Mouse (Mus musculus) heart, postnatal 4 days (tissue): ENCODE data around the gene Gadd45gip1. TPM values are rescaled to one million over a fixed set of nuclear protein-coding genes. Genes with fewer than 3 reads are reported as not detected.

Experiments used
- DNase-seq: peaks from one replicate; pipeline ENCODE4 v3.0.0; 2021
- total RNA-seq, 2 experiments: library from RNA; stranded (reverse); gene quantifications; 2 replicates each; pipeline ENCODE4 v1.2.3; 2021

Gene Gadd45gip1
- total RNA-seq, 2 experiments from 2014 or later, result 24.2 to 26.2 TPM

DNA sequence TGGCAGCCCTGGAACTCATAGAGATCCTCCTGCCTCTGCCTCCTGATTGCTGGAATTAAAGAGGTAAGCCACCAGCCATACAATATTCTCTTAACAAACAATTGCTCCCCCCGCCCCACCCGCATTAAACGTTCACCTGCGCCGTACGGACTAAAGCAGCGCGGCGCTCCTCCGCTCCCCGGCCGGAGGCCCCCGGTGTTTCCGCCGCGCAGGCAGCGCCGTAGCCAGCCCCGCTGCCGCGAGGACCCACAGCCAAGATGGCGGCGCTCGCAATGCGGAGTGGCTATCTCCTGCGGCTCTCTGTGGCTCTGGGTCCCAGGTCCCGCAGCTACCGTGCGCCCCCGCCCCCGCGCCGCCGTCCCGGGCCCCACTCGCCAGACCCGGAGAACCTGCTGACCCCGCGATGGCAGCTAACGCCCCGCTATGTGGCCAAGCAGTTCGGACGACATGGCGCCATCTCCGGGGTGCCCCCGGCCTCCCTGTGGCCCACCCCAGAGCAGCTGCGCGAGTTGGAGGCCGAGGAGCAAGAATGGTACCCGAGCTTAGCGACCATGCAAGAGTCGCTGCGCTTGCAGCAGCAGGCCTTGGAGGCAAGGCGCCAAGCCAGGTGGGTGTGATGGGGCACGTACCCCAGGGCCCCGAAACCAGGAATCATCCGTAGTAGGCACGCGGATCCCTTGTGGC lies 854 bp downstream of the Gadd45gip1 start:
- peak; percentile 84 for DNase-seq

DNA sequence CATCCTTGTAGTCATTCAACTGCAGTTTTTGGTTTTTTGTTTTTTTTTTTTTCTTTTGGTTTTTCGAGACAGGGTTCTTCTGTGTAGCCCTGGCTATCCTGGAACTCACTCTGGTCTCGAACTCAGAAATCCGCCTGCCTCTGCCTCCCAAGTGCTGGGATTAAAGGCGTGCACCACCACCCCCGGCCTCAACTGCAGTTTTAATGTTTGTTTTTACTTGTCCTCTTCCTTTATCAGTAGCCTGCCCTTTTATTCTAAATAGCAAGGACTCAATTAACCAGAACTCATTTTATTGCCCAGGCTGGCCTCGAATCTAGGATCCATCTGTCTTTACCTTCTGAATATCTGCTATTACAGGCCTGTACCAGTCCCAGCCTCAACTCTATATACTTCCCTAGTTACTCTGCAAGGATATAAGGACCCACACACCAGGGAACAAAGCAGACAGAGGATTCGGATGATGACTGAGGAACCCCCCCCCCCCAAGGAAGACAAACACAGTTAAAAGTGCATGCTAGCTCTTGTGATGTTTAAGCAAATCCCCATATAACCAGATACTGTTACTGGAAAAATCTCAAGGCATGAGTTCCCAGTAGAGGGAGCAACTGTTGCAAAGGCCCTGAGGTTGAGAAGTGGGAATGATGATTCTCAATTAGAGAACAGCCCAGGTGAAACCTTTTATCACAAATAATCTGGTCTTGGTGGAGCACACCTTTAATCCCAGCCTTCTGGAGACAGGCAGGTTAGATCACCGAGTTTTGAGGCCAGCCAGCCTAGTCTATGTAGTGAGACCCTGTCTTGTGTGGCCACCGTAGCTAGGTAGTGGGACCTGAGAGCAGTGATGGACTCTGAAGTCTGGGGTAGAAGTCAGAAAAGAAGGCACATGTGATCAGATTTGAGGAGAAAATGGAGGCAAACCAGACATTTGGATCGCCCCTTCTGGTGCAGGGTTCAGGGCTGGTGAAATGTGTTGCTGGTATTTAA lies 1.7 kb downstream of the Gadd45gip1 start:
- DNase-seq, result no peak

DNA sequence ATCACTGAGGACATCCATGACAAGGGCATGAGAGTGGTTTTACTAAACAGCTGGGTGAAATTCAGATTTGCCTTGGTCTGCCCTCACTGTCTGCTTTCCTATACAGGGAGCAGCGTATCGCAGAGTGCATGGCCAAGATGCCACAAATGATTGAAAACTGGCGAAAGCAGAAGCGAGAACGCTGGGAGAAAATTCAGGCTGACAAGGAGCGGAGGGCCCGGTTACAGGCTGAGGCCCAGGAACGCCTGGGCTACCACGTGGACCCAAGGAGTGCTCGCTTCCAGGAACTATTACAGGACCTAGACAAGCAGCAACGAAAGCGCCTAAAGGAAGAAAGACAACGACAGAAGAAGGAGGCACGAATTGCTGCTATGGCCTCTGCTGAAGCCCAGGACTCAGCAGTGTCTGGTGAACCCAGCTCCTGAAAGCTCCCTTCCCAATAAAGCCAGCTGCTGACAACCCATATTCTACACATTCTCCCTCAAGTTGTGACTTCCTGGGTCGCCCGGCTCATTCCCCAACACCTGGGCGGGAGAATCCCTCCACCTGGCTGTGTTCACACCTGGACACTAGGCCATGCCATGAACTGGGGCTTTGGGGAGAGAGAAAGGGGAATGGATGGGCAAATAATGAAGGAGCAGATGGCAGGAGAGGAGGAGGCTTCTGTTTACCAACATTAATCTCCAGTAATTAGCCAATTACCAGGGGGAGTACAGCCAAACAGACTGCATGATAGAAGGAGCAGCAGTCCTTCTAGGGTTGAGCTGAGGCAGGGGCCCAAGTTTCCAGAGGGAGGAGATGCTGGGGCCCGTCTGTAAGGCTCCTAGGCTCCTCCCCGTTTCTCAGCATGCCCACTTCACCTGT lies 2.9 kb downstream of the Gadd45gip1 start:
- no peak for DNase-seq

DNA sequence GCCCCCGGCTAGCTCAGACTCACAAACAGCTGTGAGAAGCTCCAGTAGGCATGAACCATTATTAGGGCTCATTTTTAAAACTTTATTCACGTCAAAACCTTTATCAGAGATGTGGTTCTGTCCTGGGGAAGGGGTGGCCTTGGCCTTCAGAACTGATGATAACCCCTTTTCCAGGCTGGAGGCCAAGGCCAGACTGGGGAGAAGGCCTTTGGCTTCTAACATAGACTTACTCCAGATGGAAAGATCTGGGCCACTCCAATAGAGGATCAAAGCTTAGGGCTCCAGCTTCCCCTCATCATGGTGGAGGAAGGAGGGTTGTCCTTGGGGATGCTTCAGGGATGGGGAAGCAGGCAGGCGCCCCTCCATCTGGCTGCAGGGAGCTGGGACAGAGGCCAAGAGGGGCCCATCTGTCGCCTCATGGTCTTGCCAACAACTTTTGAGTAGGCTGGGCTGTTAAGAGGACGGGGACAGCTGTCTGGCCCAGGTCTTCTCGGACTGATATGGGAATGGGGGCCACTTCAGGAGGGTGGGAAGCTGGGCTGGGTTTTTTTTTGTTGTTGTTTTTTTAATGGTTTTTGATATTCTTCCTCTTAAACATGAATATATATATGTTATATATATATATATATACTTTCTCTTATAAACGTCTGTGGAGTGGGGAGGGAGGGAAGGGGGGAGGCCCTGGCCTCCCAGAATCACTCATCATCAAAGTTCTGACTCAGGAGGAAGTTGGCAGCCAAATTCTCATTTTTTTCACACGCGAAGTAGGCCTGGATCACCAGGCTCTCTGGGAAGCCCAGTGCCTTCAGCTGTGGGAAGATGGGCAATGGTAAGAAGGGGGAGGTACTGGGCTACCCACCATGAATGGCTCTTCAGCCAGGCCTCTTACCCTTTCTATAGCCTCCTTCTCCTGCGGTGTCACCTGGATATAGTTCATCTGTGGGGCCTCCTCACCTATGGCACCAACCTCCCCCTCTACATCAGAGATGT lies 3.8 kb downstream of the Gadd45gip1 start:
- peak; percentile 74 for DNase-seq

DNA sequence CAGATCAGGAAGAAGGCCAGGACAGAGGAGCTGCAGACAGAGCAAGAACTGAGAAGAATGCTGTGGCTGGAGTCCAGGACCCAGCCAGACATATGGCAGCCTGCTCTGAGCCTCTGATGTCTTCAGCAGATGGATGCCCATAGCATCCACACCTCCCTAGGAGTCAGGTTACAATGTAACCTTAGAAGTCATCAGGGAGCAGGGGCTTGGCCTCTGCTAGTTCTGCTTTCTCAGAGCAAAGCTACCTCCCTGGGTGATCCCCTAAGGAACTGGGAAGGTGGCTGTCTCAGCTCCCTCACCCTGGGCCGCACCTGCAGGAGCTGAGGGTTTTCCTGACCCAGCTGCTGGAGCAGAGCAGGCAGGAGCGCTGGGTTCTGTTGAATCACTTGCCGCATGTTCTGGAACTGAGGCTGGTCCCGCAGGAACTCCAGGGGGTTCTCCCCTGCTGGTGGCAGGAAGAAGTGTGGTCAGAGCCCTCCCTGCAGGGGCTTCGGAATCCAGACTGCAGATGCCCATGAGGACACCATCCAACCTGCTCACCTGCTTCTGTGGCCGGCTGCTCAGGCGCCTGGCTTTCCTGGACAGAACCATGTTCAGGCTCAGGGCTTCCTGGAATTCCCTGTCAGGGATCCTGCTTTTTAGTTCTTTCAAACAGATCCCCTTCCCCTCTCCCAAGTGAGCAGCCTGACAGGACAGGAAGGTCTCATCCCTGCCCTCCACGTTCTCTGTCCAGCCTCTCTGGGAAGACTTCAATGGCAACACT lies 6.0 kb downstream of the Gadd45gip1 start:
- DNase-seq, result no peak

DNA sequence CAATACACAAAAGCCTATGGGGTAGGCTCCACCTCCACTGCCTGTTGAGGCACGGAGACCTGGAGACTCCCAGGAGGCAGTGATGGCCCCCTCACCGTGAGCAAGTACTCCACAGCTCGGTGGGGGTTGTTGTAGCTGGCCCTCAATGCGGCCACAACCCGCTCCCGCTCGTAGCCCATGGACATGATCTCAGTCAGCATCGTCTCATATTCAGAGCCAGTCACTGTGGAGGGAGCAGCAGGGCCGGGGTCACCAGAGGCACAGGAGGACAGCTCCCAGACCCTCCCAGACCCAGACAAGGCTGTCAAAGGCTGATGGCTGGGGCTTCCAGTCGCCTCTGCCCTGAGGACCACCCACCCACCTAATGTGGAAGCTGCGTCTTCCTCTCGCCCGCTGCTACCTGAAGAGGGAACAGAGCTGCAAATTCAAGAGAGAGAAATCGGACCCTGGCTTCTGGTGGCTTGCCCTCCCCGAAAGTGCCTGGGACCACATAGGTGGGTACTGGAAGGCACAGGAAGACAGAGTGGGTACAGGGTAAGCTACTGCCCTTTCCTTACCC lies 6.7 kb downstream of the Gadd45gip1 start:
- DNase-seq, result no peak

DNA sequence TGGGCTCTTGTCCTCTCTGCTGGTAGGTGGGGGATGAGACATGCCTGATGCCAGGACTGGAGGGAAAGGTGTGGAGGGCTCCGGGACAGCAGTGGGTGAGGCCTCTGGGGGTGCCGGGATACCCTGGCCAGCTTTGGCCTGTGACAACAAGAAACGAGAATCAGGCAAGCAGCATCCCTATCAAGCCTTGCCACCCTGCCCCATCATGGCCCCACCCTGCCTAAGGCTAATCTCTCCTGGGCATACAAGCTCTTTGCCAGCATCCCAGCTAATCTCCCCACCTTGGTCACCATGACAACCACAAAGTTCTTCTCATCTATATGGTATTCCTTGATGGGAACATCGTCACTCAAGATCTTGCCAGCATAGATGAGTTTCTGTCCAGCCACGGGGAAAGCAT lies 7.2 kb downstream of the Gadd45gip1 start:
- no peak for DNase-seq

DNA sequence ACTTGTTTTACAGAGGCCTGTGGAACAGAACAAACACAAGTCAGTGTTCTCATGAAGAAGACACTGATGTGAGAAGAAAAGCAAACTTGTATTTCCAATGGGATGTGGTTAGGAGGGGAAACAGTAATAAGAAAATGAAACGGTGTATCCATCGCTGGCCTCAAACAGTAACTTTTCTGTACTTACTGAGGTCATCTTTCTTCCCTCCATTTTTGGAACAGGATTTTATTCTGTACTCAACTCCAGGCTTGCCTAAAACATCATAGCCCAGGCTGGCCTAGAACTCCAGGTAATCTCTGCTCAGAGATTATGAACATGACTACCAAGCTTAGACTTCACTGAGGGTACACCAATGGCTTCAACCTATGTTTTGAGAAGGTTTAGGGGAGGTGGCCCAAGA lies 8.1 kb downstream of the Gadd45gip1 start:
- no peak for DNase-seq

DNA sequence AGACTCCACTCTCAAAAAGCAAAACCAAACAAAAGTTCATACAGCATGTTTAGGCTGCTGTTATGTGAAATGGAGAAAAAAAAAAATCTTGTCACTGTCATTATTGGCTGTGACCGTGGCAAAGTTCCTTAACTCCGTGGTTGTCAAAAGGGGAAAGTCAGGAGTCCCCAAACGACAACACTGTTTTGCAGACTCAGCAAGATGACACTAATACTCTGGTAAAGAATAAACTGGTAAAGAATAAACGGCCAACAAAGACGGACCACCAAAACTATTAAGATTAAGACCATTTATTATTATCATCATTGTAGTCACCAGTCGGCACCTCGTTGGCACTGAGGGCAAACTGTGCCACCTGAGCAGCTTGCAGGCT lies 8.5 kb downstream of the Gadd45gip1 start:
- DNase-seq, result no peak

DNA sequence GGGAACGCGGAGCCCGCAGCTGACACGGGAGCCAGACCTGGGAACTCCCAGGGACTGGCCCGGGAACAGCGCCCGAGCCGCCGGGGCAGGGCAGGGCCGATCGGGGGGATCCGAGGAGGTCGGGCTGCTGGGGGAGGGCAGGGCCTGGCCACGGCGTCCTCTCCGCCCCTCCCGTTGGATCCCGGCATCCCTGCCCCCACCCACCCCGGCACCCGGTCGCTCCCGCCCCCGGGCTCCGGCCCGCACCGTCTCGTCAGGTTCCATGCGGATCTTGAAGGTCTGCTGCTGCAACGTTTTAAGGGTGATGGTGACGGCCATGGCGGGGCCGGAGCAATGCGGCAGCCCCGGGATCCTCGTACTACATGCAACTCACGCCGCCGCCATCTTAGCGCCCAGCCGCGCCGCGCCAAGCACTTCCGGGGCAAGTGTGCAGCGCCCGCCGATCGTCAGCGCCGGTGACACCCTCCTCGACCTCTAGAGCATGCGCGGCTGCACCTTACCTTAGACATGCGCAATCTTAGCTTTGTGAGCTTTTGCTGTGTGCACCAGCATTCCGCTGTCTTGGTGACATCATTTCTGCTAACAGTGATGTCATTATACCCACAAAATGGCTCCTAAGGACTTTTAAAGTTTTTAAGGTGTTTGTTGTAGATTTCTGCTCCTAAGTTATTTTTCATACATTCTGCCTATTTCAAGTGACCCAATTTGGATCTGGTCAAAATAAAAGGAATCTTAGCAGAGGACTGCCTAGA lies 9.1 kb downstream of the Gadd45gip1 start, which contains the start of gene Rad23a:
Rad23a (minus strand) TSS at position 418 of the 752 bp plus-strand sequence.
- DNase-seq, result peak; percentile 92

DNA sequence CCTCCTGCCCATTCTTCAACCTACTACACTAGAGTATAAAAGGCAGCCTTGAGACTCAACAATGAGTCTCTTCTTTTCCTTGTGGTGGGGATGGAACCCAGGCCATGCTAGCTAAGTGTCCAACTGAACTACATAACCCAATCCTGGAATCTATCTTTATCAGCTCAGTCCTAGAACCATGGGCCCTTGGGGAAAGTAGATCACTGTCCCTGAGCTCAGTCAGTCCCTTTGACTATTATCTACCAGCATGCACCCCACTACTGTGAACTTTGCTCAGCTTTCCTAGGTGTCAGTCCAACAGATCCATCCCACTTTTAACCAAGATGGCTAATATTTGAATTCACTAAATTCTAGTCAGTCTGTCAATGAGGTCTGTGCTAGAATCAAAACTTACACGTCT lies 10.2 kb downstream of the Gadd45gip1 start:
- DNase-seq, result no peak

DNA sequence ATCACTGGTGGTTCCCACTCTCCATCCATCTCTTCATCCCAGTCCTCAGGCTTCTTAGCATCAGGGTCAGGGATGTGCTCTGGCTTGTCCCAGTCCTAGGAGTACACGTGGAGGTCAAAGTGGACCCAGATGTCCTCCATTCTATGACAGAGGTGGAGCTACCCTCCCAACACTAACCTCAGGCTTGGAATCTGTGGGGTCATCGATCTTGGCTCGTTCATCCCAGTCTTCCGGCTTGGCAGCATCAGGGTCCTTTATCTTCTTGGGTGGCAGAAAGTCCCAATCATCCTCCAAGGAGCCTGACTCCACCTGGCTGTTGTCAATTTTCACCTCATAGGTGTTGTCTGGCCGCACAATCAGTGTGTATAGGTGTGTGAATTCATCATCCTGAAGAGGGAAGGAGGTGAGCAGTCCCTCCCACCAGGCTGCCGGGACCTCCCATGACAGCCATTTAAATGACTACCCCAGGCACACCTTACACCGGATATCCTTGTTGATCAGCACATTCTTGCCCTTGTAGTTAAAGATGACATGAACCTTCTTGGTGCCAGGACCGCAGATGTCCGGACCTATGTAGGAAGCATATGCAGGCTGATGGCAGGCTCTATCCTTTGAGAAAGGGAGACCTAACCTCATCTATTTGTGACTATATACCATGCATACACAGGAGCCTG lies 13.2 kb downstream of the Gadd45gip1 start:
- DNase-seq, result no peak

DNA sequence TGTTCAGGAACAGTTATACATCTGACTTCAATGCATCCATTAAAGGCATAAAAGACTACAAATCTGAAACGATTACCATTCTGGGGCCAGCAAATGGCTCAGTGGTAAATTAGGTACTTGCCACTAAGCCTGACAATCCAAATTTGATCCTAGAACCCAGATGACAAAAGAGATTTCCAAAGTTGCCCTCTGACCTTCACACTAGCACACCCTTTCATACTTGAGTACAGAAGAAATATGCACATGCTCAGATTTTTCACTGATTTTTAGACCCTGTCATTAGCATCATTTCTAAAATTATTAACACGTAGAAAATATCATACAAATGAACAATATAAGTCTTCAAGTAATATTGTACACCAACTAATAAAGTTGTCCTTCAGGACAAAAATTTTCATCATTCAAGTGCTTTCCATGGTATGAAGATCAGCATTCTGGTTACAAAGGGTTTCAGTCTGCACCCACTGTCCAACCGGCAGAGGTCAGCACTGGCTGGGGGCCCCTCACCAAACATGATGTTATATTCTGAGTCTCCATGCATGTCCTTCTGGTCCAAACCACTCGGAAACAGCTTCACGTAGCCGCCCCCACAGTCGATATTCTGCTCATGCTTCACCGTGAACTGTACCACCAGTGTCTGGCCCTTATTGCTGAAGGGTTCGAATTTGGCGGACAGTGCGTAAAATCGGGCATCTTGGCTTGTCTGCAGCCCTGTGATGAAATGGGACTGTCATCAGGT lies 14.2 kb downstream of the Gadd45gip1 start:
- peak; percentile 71 for DNase-seq

DNA sequence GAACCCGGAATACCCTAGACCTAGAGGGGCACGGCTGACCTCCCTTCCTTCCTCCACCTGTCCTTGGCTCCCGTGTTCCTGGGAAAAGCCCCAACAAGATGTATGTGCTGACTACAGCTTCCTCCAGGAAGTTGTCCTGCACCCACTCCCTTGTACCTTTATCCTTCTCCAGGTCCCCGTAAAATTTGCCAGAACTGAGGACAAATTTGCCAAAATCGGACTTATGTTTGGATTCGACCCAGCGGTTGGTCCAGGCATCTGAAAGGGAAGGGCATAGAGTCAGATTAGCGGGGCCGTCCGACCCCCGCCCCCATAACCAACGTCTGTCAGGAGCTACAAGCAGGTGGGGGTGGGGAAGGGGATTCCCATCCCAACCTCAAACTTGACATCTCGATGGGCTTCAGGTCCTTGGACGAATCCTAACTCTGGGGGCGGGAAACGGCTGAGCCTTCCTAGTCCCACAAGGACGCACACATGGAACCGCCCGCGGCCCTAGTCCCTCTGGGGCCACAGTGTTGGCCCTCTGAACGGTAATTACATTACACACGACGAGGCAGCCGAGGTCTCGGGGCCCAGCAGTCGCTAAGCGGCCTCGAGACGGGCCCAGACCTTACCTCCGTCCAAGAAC lies 14.9 kb downstream of the Gadd45gip1 start:
- no peak for DNase-seq

DNA sequence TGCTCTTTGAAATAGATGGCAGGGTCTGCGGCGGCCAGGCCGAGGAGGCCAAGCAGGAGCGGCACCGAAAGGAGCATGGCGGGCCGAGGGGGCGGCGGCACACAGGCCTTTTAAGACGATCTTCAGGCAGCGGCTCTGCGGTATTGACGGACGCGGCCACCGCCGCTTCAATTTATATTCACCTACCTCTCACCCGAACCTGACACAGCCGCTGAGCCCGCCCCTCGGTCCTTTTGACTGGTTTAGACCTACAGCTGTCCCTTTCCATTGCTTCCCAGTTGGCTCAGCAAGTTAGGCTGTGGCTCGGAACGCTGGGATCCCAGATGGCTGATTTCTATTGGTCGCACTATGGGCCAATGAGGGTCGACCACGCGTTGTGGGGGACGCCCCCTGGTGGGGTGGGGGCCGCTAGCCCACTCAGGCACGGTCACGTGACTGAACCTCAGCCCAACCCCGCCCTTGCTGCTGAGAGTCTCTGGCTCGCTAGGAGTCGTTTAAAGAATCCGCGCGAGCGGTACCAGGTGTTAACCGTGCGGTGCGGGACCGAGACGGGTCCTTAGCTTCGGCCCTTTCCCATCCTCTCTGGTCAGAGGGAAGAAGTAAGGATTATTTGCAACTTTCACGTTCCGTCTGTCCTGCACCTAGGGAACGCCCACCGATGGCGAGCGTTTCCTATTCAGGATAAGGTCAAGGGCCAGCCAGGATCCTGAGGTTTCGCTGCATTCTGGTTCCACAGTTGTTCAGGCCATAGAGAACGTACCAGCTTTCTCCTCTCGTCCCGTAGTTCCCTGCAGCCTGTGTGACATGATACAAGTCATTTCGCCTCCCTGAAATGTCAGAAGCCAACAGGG lies 15.6 kb downstream of the Gadd45gip1 start, which contains the start of gene Calr:
Calr (minus strand) TSS at position 213 of the 851 bp plus-strand sequence.
- peak; percentile 99 for DNase-seq

DNA sequence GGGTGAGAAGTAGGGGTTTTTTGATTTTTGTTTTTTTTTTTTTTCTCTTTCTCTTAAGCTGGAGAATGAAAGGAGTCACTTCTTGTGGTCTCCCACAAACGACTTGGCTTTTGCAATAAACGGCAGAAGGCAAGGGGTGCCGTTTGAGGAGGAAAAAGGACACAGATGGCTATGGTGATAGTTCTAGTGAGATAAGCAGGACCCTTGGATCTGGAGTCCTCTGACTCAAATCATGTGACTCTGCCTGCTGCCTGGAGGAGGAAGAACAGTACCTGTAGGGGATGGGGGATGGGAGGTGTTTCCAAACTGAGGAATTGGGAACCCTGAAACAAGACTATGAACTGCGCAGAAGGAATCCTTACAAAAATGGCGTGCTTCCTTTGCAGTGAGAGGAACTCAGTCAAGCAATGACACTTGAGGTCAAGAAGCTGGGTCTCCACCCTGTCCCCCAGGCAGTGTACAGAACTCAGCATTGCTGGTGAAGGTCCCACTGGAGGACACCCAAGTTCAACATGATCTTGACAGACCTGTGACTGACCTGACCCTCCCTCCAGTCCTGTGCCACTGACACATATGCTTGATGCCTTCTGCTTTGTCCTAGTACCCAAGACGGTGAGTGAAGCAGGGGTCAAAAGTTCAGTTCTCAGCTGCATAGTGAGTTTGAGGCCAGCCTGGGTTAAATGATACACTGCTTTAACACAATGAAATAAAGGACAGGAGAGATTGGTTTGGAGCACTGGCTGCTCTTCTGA lies 16.5 kb downstream of the Gadd45gip1 start:
- no peak for DNase-seq
